Mouse (Mus musculus) layer of hippocampus, adult 8-10 months (tissue): Measurements from ENCODE around the gene Olfr1437. TPM values are rescaled to one million over a fixed set of nuclear protein-coding genes. Genes with fewer than 3 reads are reported as not detected.
"Not testable (repeated sequence)": the region's sequence is repeated elsewhere in the genome, so short reads cannot be mapped to it uniquely, and the experiment has no call there.

Source experiments
- DNase-seq, 2 experiments: peaks; one replicate each; pipeline ENCODE4 v3.0.0; 2022; ENCODE audit warnings: low spot score in 2 of 2
- total RNA-seq, 4 experiments: library from RNA; stranded (reverse); gene quantifications; 2 replicates each; pipeline ENCODE4 v1.2.4; 2022

Olfr1437 gene
- total RNA-seq: not detected

GRCm38 (mm10) chr19:12325001-12325400, at the start of gene Olfr1437:
Gene Olfr1437, minus strand, starts transcription at chr19:12325101.
- no peak for DNase-seq

- DNase-seq: peak; percentile 76 to 83
These were observed 49.6 kb upstream of the Olfr1437 start for GRCm38 (mm10) chr19:12374465-12375025.

GRCm38 (mm10) chr19:12373004-12373403, 48.1 kb upstream of the Olfr1437 start:
- no peak for DNase-seq

- no peak for DNase-seq
These were observed 10.9 kb upstream of the Olfr1437 start, which contains the start of gene Olfr1438-ps1 for GRCm38 (mm10) chr19:12335810-12336209. Gene Olfr1438-ps1, minus strand, starts transcription at chr19:12335910.

GRCm38 (mm10) chr19:12299030-12299429, 25.9 kb downstream of the Olfr1437 start, which contains the start of gene Olfr1436:
Gene Olfr1436, minus strand, starts transcription at chr19:12299130.
- DNase-seq: not testable (repeated sequence)

GRCm38 (mm10) chr19:12292979-12293378, 31.9 kb downstream of the Olfr1437 start:
- DNase-seq: peak; percentile 5 to 11

- DNase-seq: no peak
These were observed 45.3 kb downstream of the Olfr1437 start, which contains the start of gene Olfr1434 for GRCm38 (mm10) chr19:12279554-12279953. Gene Olfr1434, plus strand, starts transcription at chr19:12279854.

Other genes starting within 250 kb of the Olfr1437 start
- not detected for gene Olfr1425, start 247.4 kb downstream of the Olfr1437 start, total RNA-seq
- gene Olfr1426, start 233.1 kb downstream of the Olfr1437 start, total RNA-seq: not detected
- gene Olfr1427, start 221.8 kb downstream of the Olfr1437 start, total RNA-seq: not detected
- not detected for gene Olfr1428, start 209.2 kb downstream of the Olfr1437 start, total RNA-seq
- gene Olfr76, start 201.9 kb downstream of the Olfr1437 start, total RNA-seq: not detected
- gene Olfr1555-ps1, start 155.0 kb downstream of the Olfr1437 start, total RNA-seq: not detected
- gene Olfr1431, start 124.5 kb downstream of the Olfr1437 start, total RNA-seq: not detected
- not detected for gene Olfr1432, start 92.5 kb downstream of the Olfr1437 start, total RNA-seq
- not detected for gene Olfr262, start 83.4 kb downstream of the Olfr1437 start, total RNA-seq
- not detected for gene Olfr235, start 64.1 kb downstream of the Olfr1437 start, total RNA-seq
- gene Olfr1434, start 45.2 kb downstream of the Olfr1437 start, total RNA-seq: not detected
- not detected for gene Olfr1436, start 26.0 kb downstream of the Olfr1437 start, total RNA-seq
- gene Olfr1438-ps1, start 10.8 kb upstream of the Olfr1437 start, total RNA-seq: not detected
- gene Olfr1440, start 62.2 kb upstream of the Olfr1437 start, total RNA-seq: not detected
- not detected for gene Olfr1441, start 92.3 kb upstream of the Olfr1437 start, total RNA-seq
- not detected for gene Pfpl, start 102.8 kb upstream of the Olfr1437 start, total RNA-seq
- gene Mpeg1, start 135.7 kb upstream of the Olfr1437 start, total RNA-seq: 100 to 1,000 TPM in 2 of 4 experiments, 1 to 10 TPM in 2; 7.5 to 158 (median 61.7) TPM
- 10 to 100 TPM; 37.1 to 40.9 (median 39.5) TPM for gene Dtx4, start 176.4 kb upstream of the Olfr1437 start, total RNA-seq
- 1 to 10 TPM; 1.4 to 3.9 (median 2.3) TPM for gene Fam111a, start 220.6 kb upstream of the Olfr1437 start, total RNA-seq